Mouse (Mus musculus): ENCODE measurements around the gene Zfp358. TPM values are rescaled to one million over a fixed set of nuclear protein-coding genes. Genes with fewer than 3 reads are reported as not detected.

Gene Zfp358
- polyA plus RNA-seq, 1 experiment, result 76.7 TPM

GRCm38 (mm10) chr8:3467006-3467885 is 25.7 kb upstream of the Zfp358 start, which contains the start of gene Pex11g:
Gene Pex11g, minus strand, starts transcription at chr8:3467680.
- H3K4me3 ChIP-seq (ENCODE audit: control insufficient read depth, insufficient read depth, low read length), result peak within 1 kb of the TSS; percentile 52
- no peaks in the 10 kb centered on the region for H3K27me3 ChIP-seq (ENCODE audit: control insufficient read depth, insufficient read depth, low read length)
- WGBS, result 8% methylated on average over 32 of the region's 32 CpGs
- H3K27ac ChIP-seq (ENCODE audit: control insufficient read depth, insufficient read depth, low read length), result no peak within 1 kb of the TSS
- H3K36me3 ChIP-seq (ENCODE audit: control insufficient read depth, insufficient read depth, low read length), result no peaks in the 10 kb centered on the region
- peak; percentile 91 for DNase-seq
- peak; percentile 43; the same call in 1 of the 2 replicates for TF ChIP-seq POLR2A (IDR thresholded peaks at IDR 0.05; ENCODE audit: control insufficient read depth, extremely low read depth, insufficient read depth, low read length, poor library complexity)
- TF ChIP-seq CTCF (IDR thresholded peaks at IDR 0.05; ENCODE audit: borderline replicate concordance, control insufficient read depth, extremely low read depth, insufficient read depth, low read length, poor library complexity), result peak; percentile 35; the same call in 1 of the 2 replicates
- H3K4me1 ChIP-seq (replicated peaks; ENCODE audit: control insufficient read depth, insufficient read depth, low read length), result peaks cover 5% of the 10 kb centered on the region; the same call in 1 of the 2 replicates

- no peaks in the 10 kb centered on the region for H3K36me3 ChIP-seq (ENCODE audit: control insufficient read depth, insufficient read depth, low read length)
- no peak overlapping the region for H3K27ac ChIP-seq (ENCODE audit: control insufficient read depth, insufficient read depth, low read length)
- H3K4me3 ChIP-seq (ENCODE audit: control insufficient read depth, insufficient read depth, low read length), result peak overlapping the region; percentile 52
- peaks cover 5% of the 10 kb centered on the region; the same call in 1 of the 2 replicates for H3K4me1 ChIP-seq (replicated peaks; ENCODE audit: control insufficient read depth, insufficient read depth, low read length)
- H3K27me3 ChIP-seq (ENCODE audit: control insufficient read depth, insufficient read depth, low read length), result no peaks in the 10 kb centered on the region
- no peak for DNase-seq
- WGBS, result 52% methylated on average over 9 of the region's 9 CpGs
- TF ChIP-seq POLR2A (IDR thresholded peaks at IDR 0.05; ENCODE audit: control insufficient read depth, extremely low read depth, insufficient read depth, low read length, poor library complexity), result no peak
- no peak for TF ChIP-seq CTCF (IDR thresholded peaks at IDR 0.05; ENCODE audit: borderline replicate concordance, control insufficient read depth, extremely low read depth, insufficient read depth, low read length, poor library complexity)
These were observed 24.9 kb upstream of the Zfp358 start for GRCm38 (mm10) chr8:3467886-3468545.

- H3K27ac ChIP-seq (ENCODE audit: control insufficient read depth, insufficient read depth, low read length), result no peak overlapping the region
- no peaks in the 10 kb centered on the region for H3K27me3 ChIP-seq (ENCODE audit: control insufficient read depth, insufficient read depth, low read length)
- DNase-seq, result no peak
- peaks cover 5% of the 10 kb centered on the region; the same call in 1 of the 2 replicates for H3K4me1 ChIP-seq (replicated peaks; ENCODE audit: control insufficient read depth, insufficient read depth, low read length)
- no peak overlapping the region for H3K4me3 ChIP-seq (ENCODE audit: control insufficient read depth, insufficient read depth, low read length)
- TF ChIP-seq POLR2A (IDR thresholded peaks at IDR 0.05; ENCODE audit: control insufficient read depth, extremely low read depth, insufficient read depth, low read length, poor library complexity) (no peak), CTCF (IDR thresholded peaks at IDR 0.05; ENCODE audit: borderline replicate concordance, control insufficient read depth, extremely low read depth, insufficient read depth, low read length, poor library complexity) (no peak)
- WGBS, result 89% methylated on average over 1 of the region's 1 CpGs
- no peaks in the 10 kb centered on the region for H3K36me3 ChIP-seq (ENCODE audit: control insufficient read depth, insufficient read depth, low read length)
These were observed 24.1 kb upstream of the Zfp358 start for GRCm38 (mm10) chr8:3468838-3469237.

- Histone ChIP-seq H3K4me1 (replicated peaks; ENCODE audit: control insufficient read depth, insufficient read depth, low read length) (peaks cover 5% of the 10 kb centered on the region; the same call in 1 of the 2 replicates), H3K27ac (ENCODE audit: control insufficient read depth, insufficient read depth, low read length) (no peak within 1 kb of the TSS), H3K36me3 (ENCODE audit: control insufficient read depth, insufficient read depth, low read length) (no peaks in the 10 kb centered on the region), H3K4me3 (ENCODE audit: control insufficient read depth, insufficient read depth, low read length) (no peak within 1 kb of the TSS), H3K27me3 (ENCODE audit: control insufficient read depth, insufficient read depth, low read length) (no peaks in the 10 kb centered on the region)
- DNase-seq, result no peak
- no peak for TF ChIP-seq POLR2A (IDR thresholded peaks at IDR 0.05; ENCODE audit: control insufficient read depth, extremely low read depth, insufficient read depth, low read length, poor library complexity)
- TF ChIP-seq CTCF (IDR thresholded peaks at IDR 0.05; ENCODE audit: borderline replicate concordance, control insufficient read depth, extremely low read depth, insufficient read depth, low read length, poor library complexity), result no peak
These were observed 22.4 kb upstream of the Zfp358 start, which contains the start of gene Tex45 for GRCm38 (mm10) chr8:3470562-3470961. Gene Tex45, plus strand, starts transcription at chr8:3470862.

- Histone ChIP-seq H3K27ac (ENCODE audit: control insufficient read depth, insufficient read depth, low read length) (no peak overlapping the region), H3K4me3 (ENCODE audit: control insufficient read depth, insufficient read depth, low read length) (no peak overlapping the region), H3K27me3 (ENCODE audit: control insufficient read depth, insufficient read depth, low read length) (no peaks in the 10 kb centered on the region; the same call in 1 of the 2 replicates), H3K36me3 (ENCODE audit: control insufficient read depth, insufficient read depth, low read length) (no peaks in the 10 kb centered on the region), H3K4me1 (replicated peaks; ENCODE audit: control insufficient read depth, insufficient read depth, low read length) (peaks cover 4% of the 10 kb centered on the region; the same call in 1 of the 2 replicates)
- no peak for DNase-seq
- TF ChIP-seq POLR2A (IDR thresholded peaks at IDR 0.05; ENCODE audit: control insufficient read depth, extremely low read depth, insufficient read depth, low read length, poor library complexity) (no peak), CTCF (IDR thresholded peaks at IDR 0.05; ENCODE audit: borderline replicate concordance, control insufficient read depth, extremely low read depth, insufficient read depth, low read length, poor library complexity) (no peak)
- 35% methylated on average over 37 of the region's 37 CpGs for WGBS
These were observed 17.1 kb upstream of the Zfp358 start for GRCm38 (mm10) chr8:3475715-3476429.

Data from thymus, adult 2 months (tissue).